Mouse (Mus musculus) heart, embryonic 15.5 days (tissue): ENCODE measurements at regions not wholly inside any gene's neighbourhood (a gene's known extent, or its start where the extent isn't known, plus 50 kb on each side); places are given as distances from the start of the nearest gene placed in this dataset.

Experiments used
- ATAC-seq: fragments of 200-750 bp; cut with Nextera tagmentation; replicated peaks from 2 replicates; pipeline ENCODE4 v1.8.0; 2017; ENCODE audit warnings: low read depth, moderate TSS enrichment; ENCODE audit not compliant: insufficient number of reproducible peaks, insufficient read depth, low FRiP score
- H3K27ac ChIP-seq: fragments of 300-500 bp; sonication (generic); 2 replicates; pipeline ENCODE4 v1.5.1; 2015; ENCODE audit warnings: mild to moderate bottlenecking, inconsistent platforms
- H3K27me3 ChIP-seq: fragments of 300-500 bp; sonication (generic); 2 replicates; pipeline ENCODE4 v1.6.1; 2015; ENCODE audit warnings: inconsistent platforms
- H3K36me3 ChIP-seq: fragments of 300-500 bp; sonication (generic); 2 replicates; pipeline ENCODE4 v1.6.1; 2015; ENCODE audit warnings: mild to moderate bottlenecking, inconsistent platforms
- H3K4me1 ChIP-seq: fragments of 300-500 bp; sonication (generic); replicated peaks from 2 replicates; pipeline ENCODE4 v1.6.1; 2015; ENCODE audit warnings: inconsistent platforms
- H3K4me2 ChIP-seq: fragments of 300-500 bp; sonication (generic); 2 replicates; pipeline ENCODE4 v1.6.1; 2015; ENCODE audit warnings: inconsistent platforms, mild to moderate bottlenecking, moderate library complexity
- H3K4me3 ChIP-seq: fragments of 300-500 bp; sonication (generic); 2 replicates; pipeline ENCODE4 v1.5.1; 2015; ENCODE audit warnings: mild to moderate bottlenecking, inconsistent platforms
- H3K9ac ChIP-seq: fragments of 300-500 bp; sonication (generic); 2 replicates; pipeline ENCODE4 v1.6.1; 2015; ENCODE audit warnings: mild to moderate bottlenecking, inconsistent platforms
- H3K9me3 ChIP-seq: fragments of 300-500 bp; sonication (generic); replicated peaks from 2 replicates; pipeline ENCODE4 v1.6.1; 2016; ENCODE audit warnings: inconsistent platforms
- WGBS: fragments of 180-500 bp; shearing (Covaris S2); methylation state at CpG from one replicate; pipeline ENCODE4 v1.1.7; 2015; ENCODE audit warnings: mixed read lengths; 5-methylcytosine and 5-hydroxymethylcytosine counted together

GRCm38 (mm10) chr15:61342618-61343017 is 419.8 kb upstream of the A1bg start:
- no peaks in the 10 kb centered on the region for H3K27me3 ChIP-seq
- ATAC-seq: no peak
- no peak overlapping the region for H3K27ac ChIP-seq
- H3K9ac ChIP-seq: no peak overlapping the region
- no peak overlapping the region for H3K4me3 ChIP-seq
- H3K36me3 ChIP-seq: no peaks in the 10 kb centered on the region
- 90% methylated on average over 1 of the region's 1 CpGs for WGBS
- no peak overlapping the region for H3K4me2 ChIP-seq
- no peaks in the 10 kb centered on the region for H3K4me1 ChIP-seq
- no peaks in the 10 kb centered on the region for H3K9me3 ChIP-seq

DNA sequence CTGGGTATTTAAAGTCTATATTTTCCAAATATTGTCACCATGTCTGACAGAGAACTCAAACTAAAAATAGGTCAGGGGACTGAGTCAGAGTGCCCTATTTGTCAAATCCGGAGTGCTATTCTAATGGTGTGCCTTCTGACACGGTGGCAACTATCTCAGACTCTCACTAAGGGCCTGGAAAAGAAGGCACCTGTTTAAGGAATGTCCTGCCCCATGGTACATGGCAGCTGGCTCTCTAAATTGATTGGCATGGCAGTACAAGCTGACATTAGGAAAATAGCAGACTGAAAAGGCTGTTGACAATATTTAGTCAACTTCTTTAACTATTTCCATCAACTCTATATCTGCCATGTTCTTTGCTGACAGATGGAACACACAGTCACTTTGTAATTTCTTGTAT is 405.1 kb upstream of the A1bg start:
- Histone ChIP-seq H3K9me3 (no peaks in the 10 kb centered on the region), H3K4me3 (no peak overlapping the region), H3K4me2 (no peak overlapping the region), H3K27me3 (no peaks in the 10 kb centered on the region), H3K4me1 (no peaks in the 10 kb centered on the region), H3K27ac (no peak overlapping the region), H3K36me3 (no peaks in the 10 kb centered on the region), H3K9ac (no peak overlapping the region)
- ATAC-seq: no peak
- WGBS: 51% methylated on average over 2 of the region's 2 CpGs

- Histone ChIP-seq H3K9ac (no peak overlapping the region), H3K4me2 (no peak overlapping the region), H3K4me1 (no peaks in the 10 kb centered on the region), H3K9me3 (no peaks in the 10 kb centered on the region), H3K4me3 (no peak overlapping the region), H3K36me3 (no peaks in the 10 kb centered on the region), H3K27ac (no peak overlapping the region), H3K27me3 (no peaks in the 10 kb centered on the region)
- no peak for ATAC-seq
- 83% methylated on average over 7 of the region's 7 CpGs for WGBS
Observed at GRCm38 (mm10) chr15:61322243-61322642, 399.4 kb upstream of the A1bg start.

DNA sequence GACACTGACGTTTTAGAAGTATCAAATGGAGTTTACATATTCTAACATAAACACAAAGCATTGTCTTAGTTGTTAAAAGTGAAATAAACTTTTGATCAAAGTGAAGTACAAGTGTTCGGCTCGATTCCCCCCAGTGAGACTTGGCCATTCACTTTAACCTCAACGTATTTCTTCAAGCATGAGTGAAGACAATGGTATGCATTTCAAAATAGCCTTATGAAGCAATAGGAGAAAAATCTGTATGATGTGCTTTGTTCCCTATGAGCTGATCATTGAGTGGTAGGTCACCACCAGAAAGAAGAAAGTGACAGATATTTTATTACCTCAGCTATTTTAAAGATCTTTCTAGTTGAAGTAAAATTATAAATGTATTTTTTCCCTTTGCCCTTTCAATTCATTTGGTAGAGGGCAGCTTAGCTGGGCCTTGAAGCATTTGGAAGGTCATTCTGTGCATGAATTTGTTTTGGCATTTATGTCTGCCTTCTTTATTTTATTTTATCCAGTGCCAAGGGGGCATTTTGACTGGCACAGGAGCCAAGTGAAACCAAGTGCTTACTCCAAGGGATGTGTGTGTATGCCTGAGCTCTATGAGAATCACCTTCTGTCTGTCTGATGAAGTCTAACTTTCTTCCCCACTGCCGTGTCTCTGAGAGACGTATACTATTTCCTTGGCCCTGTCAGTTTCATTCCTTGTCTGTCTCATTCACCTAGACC is 386.8 kb upstream of the A1bg start:
- Histone ChIP-seq H3K4me1 (no peaks in the 10 kb centered on the region), H3K36me3 (no peaks in the 10 kb centered on the region), H3K27ac (no peak overlapping the region), H3K9ac (no peak overlapping the region), H3K9me3 (no peaks in the 10 kb centered on the region), H3K27me3 (no peaks in the 10 kb centered on the region), H3K4me2 (no peak overlapping the region), H3K4me3 (no peak overlapping the region)
- WGBS: 64% methylated on average over 6 of the region's 6 CpGs
- no peak for ATAC-seq

GRCm38 (mm10) chr15:61308936-61309335 is 386.1 kb upstream of the A1bg start:
- no peak overlapping the region for H3K4me3 ChIP-seq
- 56% methylated on average over 4 of the region's 4 CpGs for WGBS
- no peaks in the 10 kb centered on the region for H3K36me3 ChIP-seq
- no peaks in the 10 kb centered on the region for H3K9me3 ChIP-seq
- no peak overlapping the region for H3K4me2 ChIP-seq
- no peak overlapping the region for H3K27ac ChIP-seq
- no peak overlapping the region for H3K9ac ChIP-seq
- H3K27me3 ChIP-seq: no peaks in the 10 kb centered on the region
- peak; percentile 64; the same call in 1 of the 2 replicates for ATAC-seq
- no peaks in the 10 kb centered on the region for H3K4me1 ChIP-seq

DNA sequence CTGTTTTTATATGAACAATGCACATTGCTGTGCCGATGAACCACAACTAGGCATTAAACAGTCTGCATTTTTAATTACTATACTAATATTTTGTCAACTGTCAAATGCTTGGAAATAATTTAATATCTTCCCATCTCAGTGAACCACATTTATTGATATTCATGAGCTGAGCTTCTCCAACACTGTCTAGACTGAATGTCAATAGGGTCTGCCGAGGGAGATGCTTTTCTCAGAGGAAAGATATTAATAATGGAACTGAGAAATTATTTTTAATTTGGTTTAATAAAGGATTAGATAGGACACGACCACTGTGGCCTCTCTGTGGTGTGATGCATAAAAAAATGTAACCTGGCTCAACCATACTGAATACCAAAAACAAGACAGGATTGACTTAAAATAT is 381.7 kb upstream of the A1bg start:
- no peak for ATAC-seq
- Histone ChIP-seq H3K9me3 (no peaks in the 10 kb centered on the region), H3K27me3 (no peaks in the 10 kb centered on the region), H3K9ac (no peak overlapping the region), H3K4me1 (no peaks in the 10 kb centered on the region), H3K36me3 (no peaks in the 10 kb centered on the region), H3K27ac (no peak overlapping the region), H3K4me3 (no peak overlapping the region), H3K4me2 (no peak overlapping the region)
- 77% methylated on average over 3 of the region's 3 CpGs for WGBS

GRCm38 (mm10) chr15:61299796-61300195 is 377.0 kb upstream of the A1bg start:
- no peaks in the 10 kb centered on the region for H3K36me3 ChIP-seq
- no peaks in the 10 kb centered on the region for H3K4me1 ChIP-seq
- no peaks in the 10 kb centered on the region for H3K27me3 ChIP-seq
- H3K4me2 ChIP-seq: no peak overlapping the region
- no peak overlapping the region for H3K9ac ChIP-seq
- no peak overlapping the region for H3K4me3 ChIP-seq
- H3K9me3 ChIP-seq: no peaks in the 10 kb centered on the region
- no peak overlapping the region for H3K27ac ChIP-seq
- ATAC-seq: no peak
- 81% methylated on average over 6 of the region's 6 CpGs for WGBS

GRCm38 (mm10) chr15:61297447-61298208 is 374.8 kb upstream of the A1bg start:
- H3K4me1 ChIP-seq: no peaks in the 10 kb centered on the region
- no peaks in the 10 kb centered on the region for H3K27me3 ChIP-seq
- 78% methylated on average over 5 of the region's 5 CpGs for WGBS
- H3K9ac ChIP-seq: no peak overlapping the region
- H3K4me2 ChIP-seq: no peak overlapping the region
- H3K36me3 ChIP-seq: no peaks in the 10 kb centered on the region
- no peak for ATAC-seq
- H3K4me3 ChIP-seq: no peak overlapping the region
- H3K9me3 ChIP-seq: no peaks in the 10 kb centered on the region
- no peak overlapping the region for H3K27ac ChIP-seq

GRCm38 (mm10) chr15:61294616-61295015 is 371.8 kb upstream of the A1bg start:
- no peaks in the 10 kb centered on the region for H3K9me3 ChIP-seq
- H3K9ac ChIP-seq: no peak overlapping the region
- H3K36me3 ChIP-seq: no peaks in the 10 kb centered on the region
- H3K27ac ChIP-seq: no peak overlapping the region
- ATAC-seq: no peak
- H3K4me3 ChIP-seq: no peak overlapping the region
- H3K4me1 ChIP-seq: no peaks in the 10 kb centered on the region
- WGBS: 75% methylated on average over 2 of the region's 2 CpGs
- H3K4me2 ChIP-seq: no peak overlapping the region
- no peaks in the 10 kb centered on the region for H3K27me3 ChIP-seq

DNA sequence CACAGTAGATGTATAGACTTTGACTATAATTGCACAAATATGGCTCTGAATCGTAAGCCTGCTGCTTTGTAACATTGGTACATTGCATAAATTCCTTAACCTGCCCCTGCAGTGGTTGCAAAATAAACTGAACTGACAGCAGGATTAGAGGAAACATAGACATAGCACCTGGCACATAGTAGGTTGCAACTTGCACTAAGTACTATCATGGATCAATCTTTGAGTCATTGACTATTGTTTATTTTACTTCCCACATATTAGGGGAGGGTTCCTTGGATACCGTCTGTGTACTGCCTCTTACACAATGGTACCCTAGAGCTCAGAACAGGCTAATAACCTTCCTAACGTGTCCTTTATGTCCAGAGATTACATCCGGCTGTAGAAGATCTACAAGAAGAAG is 371.3 kb upstream of the A1bg start:
- Histone ChIP-seq H3K9me3 (no peaks in the 10 kb centered on the region), H3K36me3 (no peaks in the 10 kb centered on the region), H3K27me3 (no peaks in the 10 kb centered on the region), H3K4me2 (no peak overlapping the region), H3K4me1 (no peaks in the 10 kb centered on the region), H3K9ac (no peak overlapping the region), H3K27ac (no peak overlapping the region), H3K4me3 (no peak overlapping the region)
- no peak for ATAC-seq
- 66% methylated on average over 4 of the region's 4 CpGs for WGBS

- H3K36me3 ChIP-seq: no peaks in the 10 kb centered on the region
- 73% methylated on average over 4 of the region's 4 CpGs for WGBS
- ATAC-seq: no peak
- no peaks in the 10 kb centered on the region for H3K27me3 ChIP-seq
- H3K9ac ChIP-seq: no peak overlapping the region
- H3K4me2 ChIP-seq: no peak overlapping the region
- H3K4me1 ChIP-seq: no peaks in the 10 kb centered on the region
- H3K9me3 ChIP-seq: no peaks in the 10 kb centered on the region
- H3K27ac ChIP-seq: no peak overlapping the region
- no peak overlapping the region for H3K4me3 ChIP-seq
Observed at GRCm38 (mm10) chr15:61268766-61269165, 346.0 kb upstream of the A1bg start.

DNA sequence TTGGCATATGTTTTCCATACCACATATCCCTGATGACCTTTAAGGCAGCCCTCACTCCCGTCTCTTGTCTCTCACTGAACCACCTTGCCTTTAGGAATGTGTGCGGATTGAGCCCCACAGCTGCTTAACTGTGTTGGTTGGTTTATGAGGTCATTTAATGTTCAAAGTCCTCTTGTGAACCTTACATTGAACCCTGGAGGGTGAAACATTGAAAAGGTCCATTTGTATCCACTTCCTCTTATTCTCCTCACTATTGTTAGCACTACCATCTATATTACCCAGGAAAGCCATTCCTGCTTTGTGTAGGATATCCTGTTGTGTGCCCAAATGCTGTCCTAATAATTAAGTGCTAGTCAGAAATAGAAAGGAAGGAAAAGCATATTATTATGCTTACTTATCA is 336.2 kb upstream of the A1bg start:
- H3K9me3 ChIP-seq: no peaks in the 10 kb centered on the region
- no peak overlapping the region for H3K27ac ChIP-seq
- no peaks in the 10 kb centered on the region for H3K27me3 ChIP-seq
- H3K4me3 ChIP-seq: no peak overlapping the region
- no peak overlapping the region for H3K9ac ChIP-seq
- H3K36me3 ChIP-seq: no peaks in the 10 kb centered on the region
- 66% methylated on average over 2 of the region's 2 CpGs for WGBS
- H3K4me2 ChIP-seq: no peak overlapping the region
- no peaks in the 10 kb centered on the region for H3K4me1 ChIP-seq
- ATAC-seq: no peak
